Mouse (Mus musculus) lung, embryonic 16.5 days (tissue): ENCODE measurements at regions not wholly inside any gene's neighbourhood (a gene's known extent, or its start where the extent isn't known, plus 50 kb on each side); places are given as distances from the start of the nearest gene placed in this dataset.
A peak's percentile ranks its signal among the peaks of the same experiment; 100 is the strongest.

ENCODE experiments used
- ATAC-seq: fragments of 200-750 bp; cut with Nextera tagmentation; 2 replicates; pipeline ENCODE4 v1.8.0; 2017; ENCODE audit warnings: low read depth, mild to moderate bottlenecking, moderate library complexity
- H3K27ac ChIP-seq: fragments of 300-500 bp; sonication (generic); 2 replicates; pipeline ENCODE4 v1.5.1; 2014; ENCODE audit warnings: mild to moderate bottlenecking, control low read depth, low read length
- H3K27me3 ChIP-seq: fragments of 300-500 bp; sonication (generic); 2 replicates; pipeline ENCODE4 v1.6.1; 2014; ENCODE audit warnings: low read depth, low read length, mixed read lengths; ENCODE audit not compliant: control insufficient read depth, insufficient read depth
- H3K36me3 ChIP-seq: fragments of 300-500 bp; sonication (generic); 2 replicates; pipeline ENCODE4 v1.6.1; 2014; ENCODE audit warnings: low read length; ENCODE audit not compliant: control insufficient read depth, insufficient read depth
- H3K4me1 ChIP-seq: fragments of 300-500 bp; sonication (generic); replicated peaks from 2 replicates; pipeline ENCODE4 v1.6.1; 2014; ENCODE audit warnings: low read length, mixed read lengths; ENCODE audit not compliant: control insufficient read depth, insufficient read depth
- H3K4me2 ChIP-seq: fragments of 300-500 bp; sonication (generic); 2 replicates; pipeline ENCODE4 v1.6.1; 2014; ENCODE audit warnings: low read depth, low read length, control low read depth
- H3K4me3 ChIP-seq: fragments of 300-500 bp; sonication (generic); 2 replicates; pipeline ENCODE4 v1.5.1; 2014; ENCODE audit warnings: mild to moderate bottlenecking, low read length, control low read depth
- H3K9ac ChIP-seq: fragments of 300-500 bp; sonication (generic); 2 replicates; pipeline ENCODE4 v1.6.1; 2014; ENCODE audit warnings: low read length, control low read depth
- H3K9me3 ChIP-seq: fragments of 300-500 bp; sonication (generic); 2 replicates; pipeline ENCODE4 v1.6.1; 2016; ENCODE audit warnings: low read length; ENCODE audit not compliant: control insufficient read depth
- WGBS: fragments of 180-500 bp; shearing (Covaris S2); extraction: QIAGEN DNeasy Blood & Tissue Kit; methylation state at CpG from one replicate; pipeline ENCODE4 v1.1.7; 2014; 5-methylcytosine and 5-hydroxymethylcytosine counted together

DNA sequence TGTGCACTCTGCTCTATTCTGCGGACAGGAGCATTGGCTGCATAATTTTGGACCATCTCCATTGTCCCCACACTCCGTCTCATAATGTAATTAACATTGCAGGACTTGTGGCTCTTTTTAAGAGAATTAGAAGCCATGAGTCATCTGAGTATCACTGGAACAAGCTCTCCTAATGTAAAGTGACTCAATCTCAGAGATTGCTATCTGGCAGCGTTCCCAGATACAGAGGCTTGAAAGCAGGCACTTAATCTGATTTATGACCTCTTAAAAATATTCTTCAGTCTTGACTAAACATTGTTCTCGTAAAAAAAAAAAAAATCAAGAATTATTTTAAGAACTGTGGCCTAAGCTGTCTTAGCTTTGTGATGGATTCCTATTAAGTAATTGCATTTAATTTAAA, 140.1 kb downstream of the Slc5a7 start:
- Histone ChIP-seq H3K9me3 (no peaks in the 10 kb centered on the region), H3K4me3 (no peak overlapping the region), H3K27ac (no peak overlapping the region), H3K4me1 (no peaks in the 10 kb centered on the region), H3K36me3 (no peaks in the 10 kb centered on the region), H3K27me3 (no peaks in the 10 kb centered on the region), H3K9ac (no peak overlapping the region), H3K4me2 (no peak overlapping the region)
- peak; percentile 88 for ATAC-seq
- 15% methylated on average over 4 of the region's 4 CpGs for WGBS

DNA sequence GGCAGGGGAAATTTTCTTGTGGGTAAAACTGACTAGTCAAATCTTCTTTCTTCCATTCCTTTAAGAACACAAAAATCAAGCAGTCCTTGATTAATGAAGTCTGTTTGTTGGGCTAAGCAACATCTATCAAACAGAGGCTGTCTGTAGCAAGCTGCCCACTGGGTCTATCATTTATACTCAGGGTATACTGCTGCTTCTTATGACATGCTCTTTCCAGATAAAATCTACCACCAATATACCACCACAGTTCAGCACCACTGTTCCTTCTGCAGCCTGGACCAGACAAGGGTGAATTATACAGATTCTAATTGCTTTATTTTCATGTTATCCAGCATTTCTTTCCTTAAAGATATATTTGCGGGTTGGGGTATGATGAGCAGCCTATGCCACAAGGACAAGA, 140.5 kb downstream of the Slc5a7 start:
- Histone ChIP-seq H3K36me3 (no peaks in the 10 kb centered on the region), H3K4me2 (no peak overlapping the region), H3K4me3 (no peak overlapping the region), H3K9ac (no peak overlapping the region), H3K27me3 (no peaks in the 10 kb centered on the region), H3K4me1 (no peaks in the 10 kb centered on the region), H3K9me3 (no peaks in the 10 kb centered on the region), H3K27ac (no peak overlapping the region)
- 75% methylated on average over 1 of the region's 1 CpGs for WGBS
- no peak for ATAC-seq

DNA sequence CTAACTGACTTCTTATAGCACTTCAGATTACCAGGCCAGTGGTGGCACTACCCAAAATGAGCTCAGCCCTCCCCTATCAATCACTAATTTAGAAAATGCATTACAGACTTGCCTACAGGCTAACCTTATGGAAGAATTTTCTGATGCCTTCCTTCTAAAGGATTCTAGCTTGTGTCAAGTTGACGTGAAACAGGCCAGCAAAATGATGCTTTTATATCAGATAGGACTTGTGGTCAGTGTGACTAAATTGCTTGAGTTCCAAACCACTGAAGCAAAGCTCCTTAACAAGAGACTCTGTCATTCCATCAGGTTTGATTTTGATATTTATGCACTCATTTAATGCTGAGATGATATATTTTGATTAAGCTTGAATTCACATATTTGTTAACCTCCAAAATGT, 143.0 kb downstream of the Slc5a7 start:
- 73% methylated on average over 1 of the region's 1 CpGs for WGBS
- Histone ChIP-seq H3K9ac (no peak overlapping the region), H3K9me3 (no peaks in the 10 kb centered on the region), H3K4me2 (no peak overlapping the region), H3K27ac (no peak overlapping the region), H3K4me1 (no peaks in the 10 kb centered on the region), H3K36me3 (no peaks in the 10 kb centered on the region), H3K27me3 (no peaks in the 10 kb centered on the region), H3K4me3 (no peak overlapping the region)
- ATAC-seq: no peak

DNA sequence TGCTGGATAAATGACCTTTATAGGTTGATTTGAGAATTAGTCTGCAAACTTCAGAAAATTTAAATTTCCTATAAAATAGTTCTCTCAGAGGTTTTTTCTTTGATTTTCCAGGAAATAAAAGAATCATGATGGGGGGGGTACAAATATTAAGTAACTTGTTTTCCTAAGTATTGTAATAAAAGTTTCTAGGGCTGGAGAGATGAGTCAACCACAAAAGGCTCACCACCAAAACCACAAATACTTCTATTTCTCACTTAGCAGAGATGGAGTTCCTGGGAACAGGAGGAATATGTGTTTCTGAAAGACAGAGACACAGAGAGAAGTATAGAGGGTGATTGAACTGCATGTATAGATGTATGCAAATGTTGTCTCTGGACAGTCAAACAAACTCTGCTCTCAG, 144.3 kb downstream of the Slc5a7 start:
- no peak overlapping the region for H3K9ac ChIP-seq
- H3K27me3 ChIP-seq: no peaks in the 10 kb centered on the region
- no peaks in the 10 kb centered on the region for H3K36me3 ChIP-seq
- H3K4me2 ChIP-seq: no peak overlapping the region
- ATAC-seq: no peak
- H3K4me1 ChIP-seq: no peaks in the 10 kb centered on the region
- no peak overlapping the region for H3K4me3 ChIP-seq
- no peaks in the 10 kb centered on the region for H3K9me3 ChIP-seq
- no peak overlapping the region for H3K27ac ChIP-seq
